Mouse (Mus musculus) myocyte (in vitro differentiated cells): ENCODE results near the gene Cuedc1. TPM values are rescaled to one million over a fixed set of nuclear protein-coding genes. Genes with fewer than 3 reads are reported as not detected.

Experiments used
- H3K27me3 ChIP-seq: one replicate; pipeline ENCODE4 v1.6.1; 2011; ENCODE audit not compliant: control insufficient read depth, insufficient read depth, insufficient read length
- H3K36me3 ChIP-seq: one replicate; pipeline ENCODE4 v1.6.1; 2011; ENCODE audit not compliant: control insufficient read depth, insufficient read depth
- H3K4me2 ChIP-seq: one replicate; pipeline ENCODE4 v1.6.1; 2011; ENCODE audit warnings: low read depth, control low read depth
- H3K4me3 ChIP-seq: one replicate; pipeline ENCODE4 v1.5.1; 2011; ENCODE audit warnings: mild to moderate bottlenecking, control low read depth, moderate library complexity
- H3K79me2 ChIP-seq: one replicate; pipeline ENCODE4 v1.6.1; 2011; ENCODE audit not compliant: control insufficient read depth, insufficient read depth
- H3ac ChIP-seq: one replicate; pipeline ENCODE4 v1.6.1; 2011; ENCODE audit not compliant: control insufficient read depth, insufficient read length
- CEBPB ChIP-seq: IDR thresholded peaks from 2 replicates; pipeline ENCODE4 v1.6.1; 2011; ENCODE audit warnings: mild to moderate bottlenecking, moderate library complexity; ENCODE audit not compliant: poor library complexity, insufficient read depth, severe bottlenecking
- E2F4 ChIP-seq: IDR thresholded peaks from one replicate; pipeline ENCODE4 v1.6.1; 2011; ENCODE audit warnings: mild to moderate bottlenecking, control low read depth, moderate library complexity; ENCODE audit not compliant: insufficient read depth
- MAX ChIP-seq: IDR thresholded peaks from one replicate; pipeline ENCODE4 v1.6.1; 2011; ENCODE audit warnings: low read depth, mild to moderate bottlenecking, control low read depth
- MYOD1 ChIP-seq, 3 experiments: IDR thresholded peaks; one replicate each; pipeline ENCODE4 v1.6.1; 2011; ENCODE audit warnings: control low read depth in 2 of 3, low read depth in 2 of 3, mild to moderate bottlenecking in 2 of 3, moderate library complexity in 1 of 3; ENCODE audit not compliant: insufficient read length in 2 of 3, control insufficient read depth in 1 of 3
- MYOG ChIP-seq, 3 experiments: IDR thresholded peaks; one replicate each; pipeline ENCODE4 v1.6.1; 2011; ENCODE audit warnings: control low read depth in 2 of 3, low read depth in 2 of 3, mild to moderate bottlenecking in 2 of 3; ENCODE audit not compliant: insufficient read length in 2 of 3, control insufficient read depth in 1 of 3, insufficient read depth in 1 of 3
- POLR2A ChIP-seq: IDR thresholded peaks from one replicate; pipeline ENCODE4 v1.6.1; 2011; ENCODE audit warnings: low read depth, mild to moderate bottlenecking, control low read depth, moderate library complexity; ENCODE audit not compliant: insufficient read length
- POLR2AphosphoS2 ChIP-seq: IDR thresholded peaks from one replicate; pipeline ENCODE4 v1.6.1; 2011; ENCODE audit warnings: low read depth, control low read depth; ENCODE audit not compliant: insufficient read length
- REST ChIP-seq: IDR thresholded peaks from one replicate; pipeline ENCODE4 v1.6.1; 2011; ENCODE audit warnings: mild to moderate bottlenecking, control low read depth, moderate library complexity; ENCODE audit not compliant: insufficient read depth, insufficient read length
- SRF ChIP-seq: IDR thresholded peaks from one replicate; pipeline ENCODE4 v1.6.1; 2011; ENCODE audit warnings: low read depth; ENCODE audit not compliant: control insufficient read depth, insufficient read length
- TCF12 ChIP-seq: IDR thresholded peaks from one replicate; pipeline ENCODE4 v1.6.1; 2011; ENCODE audit warnings: mild to moderate bottlenecking, control low read depth; ENCODE audit not compliant: poor library complexity, insufficient read depth, severe bottlenecking
- TCF3 ChIP-seq: IDR thresholded peaks from one replicate; pipeline ENCODE4 v1.6.1; 2011; ENCODE audit warnings: low read depth, control low read depth; ENCODE audit not compliant: insufficient read length
- USF1 ChIP-seq: IDR thresholded peaks from one replicate; pipeline ENCODE4 v1.6.1; 2011; ENCODE audit warnings: low read depth, mild to moderate bottlenecking, control low read depth, moderate library complexity
- polyA plus RNA-seq: library from polyadenylated mRNA; unstranded; fragments of >200 nt; fragmentation: generic; extraction: Trizol; gene quantifications from one replicate; pipeline ENCODE4 v1.2.1, GENCODE M21; 2012; ENCODE audit warnings: missing spikeins

Gene Cuedc1
- polyA plus RNA-seq, 1 experiment = 40.8 TPM

DNA sequence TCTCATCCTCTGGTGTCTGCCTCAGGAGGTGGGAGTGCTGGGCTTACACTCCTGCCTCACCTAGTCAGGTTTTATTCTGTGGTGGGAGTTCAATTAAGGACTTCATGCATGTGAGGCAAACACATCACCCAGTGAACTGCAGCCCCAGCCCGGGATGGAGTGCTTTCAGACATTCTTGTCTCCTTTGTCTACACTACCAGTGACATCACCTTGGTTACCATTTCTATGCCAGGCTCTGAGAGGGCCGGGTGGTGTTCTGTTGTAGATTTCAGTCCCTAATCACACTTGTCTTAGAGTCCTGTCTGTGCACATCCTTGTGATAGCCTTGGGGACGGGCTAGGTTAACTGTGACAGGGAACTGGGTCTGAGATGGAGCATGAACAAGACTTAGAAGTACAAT is 70.8 kb downstream of the Cuedc1 start:
- no peak for TF ChIP-seq USF1
- no peak for TF ChIP-seq E2F4
- no peak for TF ChIP-seq SRF
- TF ChIP-seq MYOG (IDR thresholded peaks at IDR 0.05; ENCODE audit: control insufficient read depth in 1 of 3, insufficient read depth in 1 of 3, insufficient read length in 2 of 3, low read depth in 2 of 3) = no peak
- TF ChIP-seq REST = no peak
- TF ChIP-seq POLR2AphosphoS2 = no peak
- TF ChIP-seq POLR2A = no peak
- no peak for TF ChIP-seq TCF3
- no peak for TF ChIP-seq MAX
- TF ChIP-seq MYOD1 (IDR thresholded peaks at IDR 0.05; ENCODE audit: control insufficient read depth in 1 of 3, insufficient read length in 2 of 3, low read depth in 2 of 3) = no peak
- TF ChIP-seq CEBPB = no peak
- no peak for TF ChIP-seq TCF12
- Histone ChIP-seq H3K36me3 (no peaks in the 10 kb centered on the region), H3K4me3 (no peak overlapping the region), H3K79me2 (peaks cover 7% of the 10 kb centered on the region), H3K4me2 (no peak overlapping the region), H3ac (no peak overlapping the region), H3K27me3 (no peaks in the 10 kb centered on the region)

DNA sequence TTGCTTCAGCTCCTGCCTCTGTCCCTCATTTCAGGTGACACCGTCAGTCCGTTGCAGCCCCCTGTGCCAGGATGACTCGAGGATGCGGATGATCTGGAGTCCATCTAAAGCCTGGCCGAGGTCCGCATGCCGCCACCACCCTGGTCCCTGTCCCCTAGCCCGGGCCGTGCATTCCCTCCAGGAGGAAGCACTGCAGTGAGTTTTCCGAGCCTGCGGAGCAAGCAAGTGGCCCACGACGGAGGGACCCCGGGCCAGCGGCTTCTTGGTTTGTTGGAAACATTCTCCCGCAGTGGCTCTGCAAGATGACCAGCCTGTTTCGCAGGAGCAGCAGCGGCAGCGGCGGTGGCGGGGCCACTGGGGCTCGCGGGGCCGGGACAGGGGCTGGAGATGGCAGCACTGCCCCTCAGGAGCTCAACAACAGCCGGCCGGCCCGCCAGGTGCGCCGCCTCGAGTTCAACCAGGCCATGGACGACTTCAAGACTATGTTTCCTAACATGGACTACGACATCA is 71.7 kb downstream of the Cuedc1 start:
- H3K27me3 ChIP-seq = no peaks in the 10 kb centered on the region
- no peak overlapping the region for H3K4me3 ChIP-seq
- no peaks in the 10 kb centered on the region for H3K36me3 ChIP-seq
- H3K79me2 ChIP-seq = peaks cover 7% of the 10 kb centered on the region
- TF ChIP-seq TCF12 (no peak), TCF3 (no peak), MYOG (IDR thresholded peaks at IDR 0.05; ENCODE audit: control insufficient read depth in 1 of 3, insufficient read depth in 1 of 3, insufficient read length in 2 of 3, low read depth in 2 of 3) (no peak), SRF (no peak), POLR2AphosphoS2 (no peak), MYOD1 (IDR thresholded peaks at IDR 0.05; ENCODE audit: control insufficient read depth in 1 of 3, insufficient read length in 2 of 3, low read depth in 2 of 3) (no peak), USF1 (no peak), POLR2A (no peak), CEBPB (no peak)
- no peak overlapping the region for H3ac ChIP-seq
- no peak overlapping the region for H3K4me2 ChIP-seq

DNA sequence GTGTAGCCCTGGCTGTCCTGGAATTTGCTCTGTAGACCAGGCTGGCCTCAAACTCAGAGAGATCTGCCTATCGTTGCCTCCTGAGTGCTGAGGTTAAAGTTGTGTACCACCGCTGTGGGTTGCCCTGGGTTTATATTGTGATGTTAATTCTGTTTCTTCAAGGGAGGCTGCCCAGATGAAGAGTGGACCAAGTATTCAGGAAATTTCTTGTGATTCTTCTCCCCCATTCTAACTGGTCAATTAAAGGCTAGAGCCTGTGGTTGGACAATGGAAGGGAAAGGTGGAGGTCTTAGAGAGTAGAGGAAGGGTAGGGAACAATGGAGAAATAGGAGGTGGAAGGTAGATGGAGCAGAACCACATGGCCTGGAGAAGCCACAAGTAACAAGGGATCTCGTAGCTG is 72.7 kb downstream of the Cuedc1 start:
- Histone ChIP-seq H3ac (no peak overlapping the region), H3K4me2 (no peak overlapping the region), H3K27me3 (no peaks in the 10 kb centered on the region), H3K4me3 (no peak overlapping the region), H3K79me2 (peaks cover 7% of the 10 kb centered on the region), H3K36me3 (no peaks in the 10 kb centered on the region)
- TF ChIP-seq SRF (no peak), TCF3 (no peak), MYOG (IDR thresholded peaks at IDR 0.05; ENCODE audit: control insufficient read depth in 1 of 3, insufficient read depth in 1 of 3, insufficient read length in 2 of 3, low read depth in 2 of 3) (no peak), USF1 (no peak), REST (no peak), CEBPB (no peak), POLR2AphosphoS2 (no peak), MYOD1 (IDR thresholded peaks at IDR 0.05; ENCODE audit: control insufficient read depth in 1 of 3, insufficient read length in 2 of 3, low read depth in 2 of 3) (no peak), E2F4 (no peak), MAX (no peak), POLR2A (no peak), TCF12 (no peak)

DNA sequence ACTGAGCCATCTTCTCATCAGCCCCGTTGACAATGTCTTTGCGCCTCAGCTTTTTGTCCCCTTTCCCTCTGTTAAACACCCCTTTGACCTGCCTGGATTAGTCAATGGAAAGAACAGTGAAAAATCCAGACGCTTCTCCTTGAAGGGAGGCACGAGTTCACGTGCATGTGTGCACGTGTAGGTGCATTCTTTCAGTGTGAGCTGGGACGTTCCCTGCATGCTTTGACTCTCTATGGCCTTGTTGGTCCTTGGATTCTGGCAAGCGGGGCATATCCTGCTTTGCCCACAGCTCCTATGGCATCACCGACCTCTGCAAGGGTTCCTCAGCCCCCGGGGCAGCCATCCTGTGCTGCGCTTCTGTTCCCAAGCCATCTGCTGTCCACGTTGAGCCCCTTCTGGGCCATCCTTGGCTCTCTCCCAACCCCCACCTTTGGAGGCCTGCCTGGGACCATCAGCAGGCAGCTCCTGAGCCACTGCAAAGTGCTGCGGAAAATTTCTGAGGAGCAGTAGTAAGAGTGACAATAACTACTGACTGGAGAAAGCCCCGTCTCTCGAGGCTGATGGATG is 74.1 kb downstream of the Cuedc1 start:
- H3K79me2 ChIP-seq = peaks cover 3% of the 10 kb centered on the region
- no peaks in the 10 kb centered on the region for H3K36me3 ChIP-seq
- TF ChIP-seq TCF3 (no peak), MYOD1 (IDR thresholded peaks at IDR 0.05; ENCODE audit: control insufficient read depth in 1 of 3, insufficient read length in 2 of 3, low read depth in 2 of 3) (no peak), MYOG (IDR thresholded peaks at IDR 0.05; ENCODE audit: control insufficient read depth in 1 of 3, insufficient read depth in 1 of 3, insufficient read length in 2 of 3, low read depth in 2 of 3) (no peak), TCF12 (no peak), E2F4 (no peak), REST (no peak)
- H3K4me2 ChIP-seq = no peak overlapping the region
- H3ac ChIP-seq = no peak overlapping the region
- H3K27me3 ChIP-seq = no peaks in the 10 kb centered on the region
- H3K4me3 ChIP-seq = no peak overlapping the region
